Mouse (Mus musculus) CH12.LX (cell line): Measurements from ENCODE around the gene Styxl1. TPM values are rescaled to one million over a fixed set of nuclear protein-coding genes. Genes with fewer than 3 reads are reported as not detected.

Experiments
- DNase-seq: peaks from one replicate; pipeline ENCODE4 v3.0.0-alpha.2; 2013; ENCODE audit errors: extremely low read depth
- H3K27ac ChIP-seq: 2 replicates; pipeline ENCODE4 v1.5.1; 2012; ENCODE audit warnings: low read depth, mild to moderate bottlenecking, control low read depth, moderate library complexity; ENCODE audit not compliant: insufficient read depth
- H3K27me3 ChIP-seq: replicated peaks from 2 replicates; pipeline ENCODE3; 2012; ENCODE audit warnings: inconsistent platforms
- H3K36me3 ChIP-seq, 2 experiments: replicated peaks in 1 of 2; 2 replicates each; pipeline versions ENCODE3 to v1.6.1; 2012; ENCODE audit warnings: inconsistent platforms in 1 of 2, low read length in 1 of 2, mild to moderate bottlenecking in 1 of 2, mixed read lengths in 1 of 2, moderate library complexity in 1 of 2; ENCODE audit not compliant: control insufficient read depth in 1 of 2, insufficient read depth in 1 of 2
- H3K4me1 ChIP-seq, 2 experiments: 2 replicates each; pipeline ENCODE4 v1.6.1; 2012; ENCODE audit warnings: inconsistent platforms in 1 of 2, moderate library complexity in 1 of 2; ENCODE audit not compliant: insufficient read depth in 2 of 2, control insufficient read depth in 1 of 2
- H3K4me2 ChIP-seq: 2 replicates; pipeline ENCODE4 v1.6.1; 2012; ENCODE audit warnings: low read depth, mild to moderate bottlenecking, control low read depth; ENCODE audit not compliant: poor library complexity, insufficient read depth, severe bottlenecking
- H3K4me3 ChIP-seq, 3 experiments: fragments of 150-350 bp in 1 of 3; sonication (generic) in 1 of 3; replicated peaks in 1 of 3; 2 replicates each; pipeline versions ENCODE3 to v1.5.1; 2011 to 2012; ENCODE audit warnings: low read depth in 2 of 3, low read length in 2 of 3, mild to moderate bottlenecking in 2 of 3, moderate library complexity in 2 of 3, control low read depth in 1 of 3, improper control_type of control experiment in 1 of 3, inconsistent platforms in 1 of 3, mixed read lengths in 1 of 3; ENCODE audit not compliant: poor library complexity in 1 of 3
- H3K79me2 ChIP-seq: replicated peaks from 2 replicates; pipeline ENCODE4 v1.6.1; 2012; ENCODE audit warnings: mild to moderate bottlenecking, moderate library complexity; ENCODE audit not compliant: control insufficient read depth, poor library complexity, insufficient read depth, severe bottlenecking; ENCODE audit errors: extremely low read depth
- H3K9ac ChIP-seq: 2 replicates; pipeline ENCODE4 v1.6.1; 2012; ENCODE audit warnings: low read depth, mild to moderate bottlenecking, control low read depth, moderate library complexity; ENCODE audit not compliant: insufficient read depth
- H3K9me3 ChIP-seq: replicated peaks from 2 replicates; pipeline ENCODE3; 2012; ENCODE audit warnings: low read length, inconsistent platforms, mixed read lengths
- CHD1 ChIP-seq: IDR thresholded peaks from 2 replicates; pipeline ENCODE4 v1.6.1; 2012; ENCODE audit warnings: low read depth, low read length, improper control_type of control experiment, inconsistent platforms
- CHD2 ChIP-seq: IDR thresholded peaks from 2 replicates; pipeline ENCODE4 v1.6.1; 2011; ENCODE audit warnings: low read length, improper control_type of control experiment
- ELF1 ChIP-seq: IDR thresholded peaks from 2 replicates; pipeline ENCODE4 v1.6.1; 2014; ENCODE audit warnings: low read depth, mild to moderate bottlenecking, inconsistent platforms, low read length, improper control_type of control experiment
- EP300 ChIP-seq: IDR thresholded peaks from 2 replicates; pipeline ENCODE4 v1.6.1; 2011; ENCODE audit warnings: low read length, improper control_type of control experiment
- GABPA ChIP-seq: IDR thresholded peaks from 2 replicates; pipeline ENCODE4 v1.6.1; 2012; ENCODE audit warnings: low read depth, low read length, improper control_type of control experiment, inconsistent platforms; ENCODE audit not compliant: insufficient replicate concordance
- HCFC1 ChIP-seq: IDR thresholded peaks from 2 replicates; pipeline ENCODE4 v1.6.1; 2012; ENCODE audit warnings: low read depth, mild to moderate bottlenecking, inconsistent platforms, low read length, improper control_type of control experiment
- IRF4 ChIP-seq: IDR thresholded peaks from 2 replicates; pipeline ENCODE4 v1.6.1; 2014; ENCODE audit warnings: low read depth, mild to moderate bottlenecking, inconsistent platforms, low read length, improper control_type of control experiment
- JUN ChIP-seq: IDR thresholded peaks from 2 replicates; pipeline ENCODE4 v1.6.1; 2011; ENCODE audit warnings: low read depth, mild to moderate bottlenecking, low read length, improper control_type of control experiment, moderate library complexity; ENCODE audit not compliant: insufficient read depth
- JUND ChIP-seq: conservative IDR thresholded peaks from 2 replicates; pipeline ENCODE4 v1.6.1; 2011; ENCODE audit warnings: low read depth, low read length, improper control_type of control experiment
- KAT2A ChIP-seq: IDR thresholded peaks from 2 replicates; pipeline ENCODE4 v1.6.1; 2012; ENCODE audit warnings: low read length, improper control_type of control experiment, inconsistent platforms; ENCODE audit not compliant: insufficient replicate concordance
- MEF2A ChIP-seq: IDR thresholded peaks from 2 replicates; pipeline ENCODE4 v1.6.1; 2014; ENCODE audit warnings: low read depth, mild to moderate bottlenecking, inconsistent platforms, low read length, improper control_type of control experiment, borderline replicate concordance
- MYC ChIP-seq: IDR thresholded peaks from 2 replicates; pipeline ENCODE4 v1.6.1; 2011; ENCODE audit warnings: low read depth, mild to moderate bottlenecking, improper control_type of control experiment, low read length
- NELFE ChIP-seq: IDR thresholded peaks from 2 replicates; pipeline ENCODE4 v1.6.1; 2011; ENCODE audit warnings: low read depth, low read length, improper control_type of control experiment
- RCOR1 ChIP-seq: conservative IDR thresholded peaks from 2 replicates; pipeline ENCODE4 v1.6.1; 2012; ENCODE audit warnings: low read depth, mild to moderate bottlenecking, inconsistent platforms, low read length, improper control_type of control experiment
- TBP ChIP-seq: conservative IDR thresholded peaks from 2 replicates; pipeline ENCODE4 v1.6.1; 2011; ENCODE audit warnings: low read depth, low read length, improper control_type of control experiment
- UBTF ChIP-seq: IDR thresholded peaks from 2 replicates; pipeline ENCODE4 v1.6.1; 2012; ENCODE audit warnings: low read depth, mild to moderate bottlenecking, inconsistent platforms, low read length, improper control_type of control experiment, moderate library complexity
- ZMIZ1 ChIP-seq: IDR thresholded peaks from 2 replicates; pipeline ENCODE4 v1.6.1; 2012; ENCODE audit warnings: low read depth, mild to moderate bottlenecking, inconsistent platforms, low read length, improper control_type of control experiment
- dilution Hi-C: fragments of 300-500 bp; cut with MboI; formaldehyde crosslinking; loops from 2 replicates; pipeline ENCODE4 v1.14.3; 2020; ENCODE audit warnings: low sequenced_read_pairs; ENCODE audit not compliant: extremely low pct_unique_long_range_greater_than_20kb, extremely low pct_ligation_motif_present
- in situ Hi-C: fragments of 300-500 bp; cut with MboI; formaldehyde crosslinking; loops from 3 replicates; pipeline ENCODE4 v1.14.3; 2019; ENCODE audit warnings: low sequenced_read_pairs, low pct_ligation_motif_present, low pct_unique_long_range_greater_than_20kb, mixed read lengths
- polyA plus RNA-seq: library from polyadenylated mRNA; unstranded; fragments of >175 nt; gene quantifications from 2 replicates; pipeline ENCODE4 v1.2.1, GENCODE M21; 2012; ENCODE audit warnings: low read depth; ENCODE audit not compliant: insufficient read length
- total RNA-seq, 2 experiments: library from RNA; depleted of rRNA; stranded (reverse); fragments of 300-350 nt in 1 of 2; fragments of >200 nt in 1 of 2; gene quantifications; 2 replicates each; pipeline ENCODE4 v1.2.3; 2012 to 2014

The Styxl1 gene
- total and polyA plus RNA-seq, 3 experiments: not detected

- in situ Hi-C loops (no loop called here), dilution Hi-C loops (no loop called here)
- peaks cover 18 to 48% of the 10 kb centered on the region in 2 experiments for H3K4me1 ChIP-seq
- peaks cover 34 to 77% of the 10 kb centered on the region in 2 experiments for H3K36me3 ChIP-seq
- H3K9me3 ChIP-seq: no peaks in the 10 kb centered on the region
- no peak for DNase-seq
- no peaks in the 10 kb centered on the region for H3K27me3 ChIP-seq
- no peak overlapping the region for H3K4me3 ChIP-seq
- H3K79me2 ChIP-seq: no peaks in the 10 kb centered on the region
- H3K4me2 ChIP-seq: no peak overlapping the region
- no peak overlapping the region for H3K27ac ChIP-seq
- H3K9ac ChIP-seq: no peak overlapping the region
- TF ChIP-seq EP300 (no peak), ELF1 (no peak), MYC (no peak), IRF4 (no peak)
- TF ChIP-seq, all 38 proteins: peak for 0
Measured at GRCm38 (mm10) chr5:135726641-135727346, 51.4 kb downstream of the Styxl1 start.

GRCm38 (mm10) chr5:135725991-135726390, 52.2 kb downstream of the Styxl1 start:
- Histone ChIP-seq H3K27me3 (no peaks in the 10 kb centered on the region), H3K4me2 (no peak overlapping the region), H3K4me3 (no peak overlapping the region), H3K36me3 (peaks cover 26 to 72% of the 10 kb centered on the region in 2 experiments), H3K9me3 (no peaks in the 10 kb centered on the region), H3K27ac (no peak overlapping the region), H3K4me1 (peaks cover 18 to 52% of the 10 kb centered on the region in 2 experiments), H3K9ac (no peak overlapping the region), H3K79me2 (no peaks in the 10 kb centered on the region)
- dilution Hi-C loops: no loop called here
- TF ChIP-seq NELFE: no peak
- TF ChIP-seq IRF4: no peak
- no peak for TF ChIP-seq GABPA
- no peak for TF ChIP-seq MYC
- TF ChIP-seq UBTF: no peak
- no peak for TF ChIP-seq KAT2A
- TF ChIP-seq TBP: no peak
- no peak for TF ChIP-seq RCOR1
- TF ChIP-seq MEF2A: no peak
- no peak for TF ChIP-seq ZMIZ1
- TF ChIP-seq CHD2: no peak
- TF ChIP-seq CHD1: no peak
- no peak for TF ChIP-seq HCFC1
- no peak for TF ChIP-seq JUND
- TF ChIP-seq JUN: no peak
- no peak for DNase-seq
- in situ Hi-C loops: no loop called here
